Mouse (Mus musculus): ENCODE measurements around the gene Nynrin.

DNA sequence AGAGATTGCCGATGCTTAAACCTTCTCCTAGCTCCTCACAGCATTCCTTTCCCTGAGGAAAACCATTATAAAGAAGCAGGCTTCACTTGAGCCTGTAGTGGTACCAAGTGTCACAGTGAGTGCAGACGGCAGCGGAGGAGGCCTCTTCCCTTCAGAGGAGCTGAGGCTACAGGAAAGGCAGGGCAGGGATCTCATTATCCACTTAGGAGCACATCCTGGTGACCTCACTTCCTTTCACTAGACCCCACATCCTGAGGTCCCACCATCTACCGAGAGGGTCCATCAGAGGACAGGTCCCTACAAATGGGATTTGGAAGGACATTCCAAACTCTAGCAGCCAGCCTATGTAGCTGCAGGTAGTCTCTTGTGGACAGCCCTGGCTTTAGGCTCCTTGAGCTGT, 3.8 kb downstream of the Nynrin start:
- TF ChIP-seq CTCF (IDR thresholded peaks at IDR 0.05; ENCODE audit: borderline replicate concordance, control insufficient read depth, extremely low read depth, insufficient read depth, low read length, poor library complexity) (no peak), POLR2A (IDR thresholded peaks at IDR 0.05; ENCODE audit: control insufficient read depth, extremely low read depth, insufficient read depth, low read length, poor library complexity) (no peak)
